Mouse (Mus musculus) liver, embryonic 12.5 days (tissue): ENCODE data around the gene Krt24. TPM values are rescaled to one million over a fixed set of nuclear protein-coding genes. Genes with fewer than 3 reads are reported as not detected.

ENCODE experiments used
- polyA plus RNA-seq: library from polyadenylated mRNA; unstranded; fragments of >200 nt; fragmentation: Nextera tagmentation; extraction: Ambion mirVana; gene quantifications from 2 replicates; pipeline ENCODE4 v1.2.1, GENCODE M21; 2016

Krt24 gene
- polyA plus RNA-seq, 1 experiment from 2014 or later, result not detected

Other genes with a start within 250 kb of the Krt24 start
- 236 TPM in 2 replicates for gene Igfbp4, start 244.0 kb downstream of the Krt24 start, polyA plus RNA-seq
- 0.17 and 0.39 TPM in 2 replicates for gene Tns4, start 196.0 kb downstream of the Krt24 start, polyA plus RNA-seq
- 0.39 and 0.44 TPM in 2 replicates for gene Ccr7, start 130.2 kb downstream of the Krt24 start, polyA plus RNA-seq
- 114 and 115 TPM in 2 replicates for gene Smarce1, start 54.2 kb downstream of the Krt24 start, polyA plus RNA-seq
- 0.04 and 0.08 TPM in 2 replicates for gene Krt222, start 41.2 kb downstream of the Krt24 start, polyA plus RNA-seq
- gene Krt25, start 37.7 kb upstream of the Krt24 start, polyA plus RNA-seq, result not detected in 2 replicates
- not detected in 2 replicates for gene Krt26, start 52.7 kb upstream of the Krt24 start, polyA plus RNA-seq
- not detected in 2 replicates for gene Krt27, start 65.8 kb upstream of the Krt24 start, polyA plus RNA-seq
- gene Krt28, start 89.6 kb upstream of the Krt24 start, polyA plus RNA-seq, result 0.07 and 0.11 TPM in 2 replicates
- 5.2 and 6.1 TPM in 2 replicates for gene Krt10, start 104.1 kb upstream of the Krt24 start, polyA plus RNA-seq
- gene Krt12, start 137.0 kb upstream of the Krt24 start, polyA plus RNA-seq, result 0.06 TPM in 1 of 2 replicates, not detected in the other
- gene Krt20, start 152.9 kb upstream of the Krt24 start, polyA plus RNA-seq, result 23.5 and 24.6 TPM in 2 replicates
- gene Krt23, start 207.9 kb upstream of the Krt24 start, polyA plus RNA-seq, result 0.20 and 0.35 TPM in 2 replicates
- not detected in 2 replicates for gene Krt39, start 236.1 kb upstream of the Krt24 start, polyA plus RNA-seq